Mouse (Mus musculus): ENCODE measurements around the gene Dtd1. TPM values are rescaled to one million over a fixed set of nuclear protein-coding genes. Genes with fewer than 3 reads are reported as not detected.
A peak's percentile ranks its signal among the peaks of the same experiment; 100 is the strongest.

Gene Dtd1
- polyA plus RNA-seq, 1 experiment from 2014 or later, result 33.3 TPM

DNA sequence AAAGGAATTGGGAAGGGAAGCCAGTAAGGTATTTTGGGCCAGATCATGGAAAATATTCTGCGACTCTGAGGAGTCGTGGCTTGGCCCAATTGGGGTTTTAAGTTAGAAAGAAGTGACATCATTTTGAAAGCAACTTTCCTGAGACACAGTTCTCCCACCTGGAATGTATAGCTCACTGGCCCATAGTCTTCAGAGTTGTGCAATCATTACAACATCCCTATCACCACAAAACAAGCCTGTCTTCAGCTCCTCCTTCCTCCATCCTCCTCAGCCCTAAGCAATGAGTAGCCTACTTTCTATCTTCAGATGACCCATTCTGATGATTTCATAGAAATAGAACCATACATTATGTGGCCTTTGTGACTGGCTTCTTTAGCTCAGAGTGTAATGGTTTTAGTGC is 130.1 kb downstream of the Dtd1 start:
- Histone ChIP-seq H3K27ac (replicated peaks; ENCODE audit: low read depth, low read length) (no peak overlapping the region), H3K4me2 (ENCODE audit: low read depth, low read length) (no peak overlapping the region), H3K4me1 (ENCODE audit: control insufficient read depth, insufficient read depth, low read length) (no peaks in the 10 kb centered on the region), H3K4me3 (ENCODE audit: low read depth, low read length) (no peak overlapping the region), H3K9me3 (ENCODE audit: control insufficient read depth, low read length) (no peaks in the 10 kb centered on the region), H3K9ac (ENCODE audit: low read depth, low read length) (no peak overlapping the region), H3K27me3 (replicated peaks; ENCODE audit: control insufficient read depth, insufficient read depth, low read length) (no peaks in the 10 kb centered on the region), H3K36me3 (ENCODE audit: control insufficient read depth, insufficient read depth, low read length) (no peaks in the 10 kb centered on the region)
- no peak for DNase-seq (ENCODE audit: low spot score)
- WGBS, result 89% methylated on average over 2 of the region's 2 CpGs
- no peak for ATAC-seq (ENCODE audit: low read depth)

DNA sequence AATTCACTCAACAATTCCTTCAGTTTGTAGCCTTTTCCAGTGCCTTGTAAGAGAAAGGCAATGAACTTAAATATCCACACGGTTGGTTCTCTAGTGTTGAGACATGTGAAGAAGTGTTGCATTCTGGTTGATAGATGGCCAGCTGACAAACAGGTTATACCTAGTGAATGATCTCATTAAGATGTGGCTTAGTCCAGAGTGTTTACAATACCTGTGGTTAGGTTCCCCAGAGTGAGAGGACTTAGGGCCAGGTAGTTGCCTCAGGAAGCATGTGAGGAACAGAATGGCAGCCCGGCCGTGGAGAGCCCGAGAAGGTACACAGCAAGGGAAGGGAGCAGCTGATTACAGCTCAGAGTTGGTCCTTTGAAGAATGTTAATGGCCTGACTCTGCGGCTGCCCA is 138.5 kb downstream of the Dtd1 start:
- ATAC-seq (ENCODE audit: low read depth) (no peak), DNase-seq (ENCODE audit: low spot score) (no peak)
- Histone ChIP-seq H3K4me2 (ENCODE audit: low read depth, low read length) (no peak overlapping the region), H3K9ac (ENCODE audit: low read depth, low read length) (no peak overlapping the region), H3K27me3 (replicated peaks; ENCODE audit: control insufficient read depth, insufficient read depth, low read length) (no peaks in the 10 kb centered on the region), H3K4me1 (ENCODE audit: control insufficient read depth, insufficient read depth, low read length) (peaks cover 34% of the 10 kb centered on the region), H3K4me3 (ENCODE audit: low read depth, low read length) (no peak overlapping the region), H3K9me3 (ENCODE audit: control insufficient read depth, low read length) (no peaks in the 10 kb centered on the region), H3K36me3 (ENCODE audit: control insufficient read depth, insufficient read depth, low read length) (no peaks in the 10 kb centered on the region), H3K27ac (replicated peaks; ENCODE audit: low read depth, low read length) (peak overlapping the region; percentile 28; the same call in 1 of the 2 replicates)
- WGBS, result 65% methylated on average over 5 of the region's 5 CpGs

GRCm38 (mm10) chr2:144738576-144738975 is 138.9 kb downstream of the Dtd1 start:
- H3K4me1 ChIP-seq (ENCODE audit: control insufficient read depth, insufficient read depth, low read length), result peaks cover 34% of the 10 kb centered on the region
- peak overlapping the region; percentile 28; the same call in 1 of the 2 replicates for H3K27ac ChIP-seq (replicated peaks; ENCODE audit: low read depth, low read length)
- no peaks in the 10 kb centered on the region for H3K27me3 ChIP-seq (replicated peaks; ENCODE audit: control insufficient read depth, insufficient read depth, low read length)
- no peak overlapping the region for H3K4me2 ChIP-seq (ENCODE audit: low read depth, low read length)
- no peaks in the 10 kb centered on the region for H3K9me3 ChIP-seq (ENCODE audit: control insufficient read depth, low read length)
- H3K9ac ChIP-seq (ENCODE audit: low read depth, low read length), result no peak overlapping the region
- ATAC-seq (ENCODE audit: low read depth) (no peak), DNase-seq (ENCODE audit: low spot score) (peak; percentile 30)
- no peaks in the 10 kb centered on the region for H3K36me3 ChIP-seq (ENCODE audit: control insufficient read depth, insufficient read depth, low read length)
- WGBS, result 55% methylated on average over 5 of the region's 5 CpGs
- no peak overlapping the region for H3K4me3 ChIP-seq (ENCODE audit: low read depth, low read length)

- DNase-seq (ENCODE audit: low spot score), result peak; percentile 55
- Histone ChIP-seq H3K4me2 (ENCODE audit: low read depth, low read length) (no peak overlapping the region), H3K9me3 (ENCODE audit: control insufficient read depth, low read length) (no peaks in the 10 kb centered on the region), H3K4me3 (ENCODE audit: low read depth, low read length) (no peak overlapping the region), H3K27me3 (replicated peaks; ENCODE audit: control insufficient read depth, insufficient read depth, low read length) (no peaks in the 10 kb centered on the region), H3K36me3 (ENCODE audit: control insufficient read depth, insufficient read depth, low read length) (no peaks in the 10 kb centered on the region), H3K4me1 (ENCODE audit: control insufficient read depth, insufficient read depth, low read length) (peaks cover 34% of the 10 kb centered on the region), H3K9ac (ENCODE audit: low read depth, low read length) (no peak overlapping the region), H3K27ac (replicated peaks; ENCODE audit: low read depth, low read length) (peak overlapping the region; percentile 6)
- WGBS, result 19% methylated on average over 6 of the region's 6 CpGs
- peak; percentile 47 for ATAC-seq (ENCODE audit: low read depth)
Observed at GRCm38 (mm10) chr2:144740577-144740997, 140.9 kb downstream of the Dtd1 start.

- H3K4me2 ChIP-seq (ENCODE audit: low read depth, low read length), result no peak overlapping the region
- ATAC-seq (ENCODE audit: low read depth) (no peak), DNase-seq (ENCODE audit: low spot score) (no peak)
- H3K27me3 ChIP-seq (replicated peaks; ENCODE audit: control insufficient read depth, insufficient read depth, low read length), result no peaks in the 10 kb centered on the region
- 77% methylated on average over 10 of the region's 10 CpGs for WGBS
- H3K4me1 ChIP-seq (ENCODE audit: control insufficient read depth, insufficient read depth, low read length), result peaks cover 33% of the 10 kb centered on the region
- no peak overlapping the region for H3K27ac ChIP-seq (replicated peaks; ENCODE audit: low read depth, low read length)
- H3K36me3 ChIP-seq (ENCODE audit: control insufficient read depth, insufficient read depth, low read length), result no peaks in the 10 kb centered on the region
- no peaks in the 10 kb centered on the region for H3K9me3 ChIP-seq (ENCODE audit: control insufficient read depth, low read length)
- no peak overlapping the region for H3K9ac ChIP-seq (ENCODE audit: low read depth, low read length)
- no peak overlapping the region for H3K4me3 ChIP-seq (ENCODE audit: low read depth, low read length)
Observed at GRCm38 (mm10) chr2:144741973-144742372, 142.3 kb downstream of the Dtd1 start.

- Histone ChIP-seq H3K4me3 (ENCODE audit: low read depth, low read length) (no peak overlapping the region), H3K36me3 (ENCODE audit: control insufficient read depth, insufficient read depth, low read length) (no peaks in the 10 kb centered on the region; the same call in 1 of the 2 replicates), H3K27ac (replicated peaks; ENCODE audit: low read depth, low read length) (no peak overlapping the region), H3K27me3 (replicated peaks; ENCODE audit: control insufficient read depth, insufficient read depth, low read length) (no peaks in the 10 kb centered on the region), H3K4me2 (ENCODE audit: low read depth, low read length) (no peak overlapping the region), H3K9ac (ENCODE audit: low read depth, low read length) (no peak overlapping the region), H3K4me1 (ENCODE audit: control insufficient read depth, insufficient read depth, low read length) (peaks cover 22% of the 10 kb centered on the region), H3K9me3 (ENCODE audit: control insufficient read depth, low read length) (no peaks in the 10 kb centered on the region)
- DNase-seq (ENCODE audit: low spot score) (no peak), ATAC-seq (ENCODE audit: low read depth) (no peak)
- WGBS, result 80% methylated on average over 5 of the region's 5 CpGs
Observed at GRCm38 (mm10) chr2:144743316-144743715, 143.6 kb downstream of the Dtd1 start.

- Histone ChIP-seq H3K4me2 (ENCODE audit: low read depth, low read length) (no peak overlapping the region), H3K9me3 (ENCODE audit: control insufficient read depth, low read length) (no peaks in the 10 kb centered on the region), H3K27ac (replicated peaks; ENCODE audit: low read depth, low read length) (no peak overlapping the region), H3K4me3 (ENCODE audit: low read depth, low read length) (no peak overlapping the region), H3K9ac (ENCODE audit: low read depth, low read length) (no peak overlapping the region), H3K27me3 (replicated peaks; ENCODE audit: control insufficient read depth, insufficient read depth, low read length) (no peaks in the 10 kb centered on the region), H3K4me1 (ENCODE audit: control insufficient read depth, insufficient read depth, low read length) (peaks cover 11% of the 10 kb centered on the region), H3K36me3 (ENCODE audit: control insufficient read depth, insufficient read depth, low read length) (no peaks in the 10 kb centered on the region; the same call in 1 of the 2 replicates)
- DNase-seq (ENCODE audit: low spot score) (no peak), ATAC-seq (ENCODE audit: low read depth) (no peak)
- WGBS, result 93% methylated on average over 2 of the region's 2 CpGs
Observed at GRCm38 (mm10) chr2:144745266-144745665, 145.6 kb downstream of the Dtd1 start.

DNA sequence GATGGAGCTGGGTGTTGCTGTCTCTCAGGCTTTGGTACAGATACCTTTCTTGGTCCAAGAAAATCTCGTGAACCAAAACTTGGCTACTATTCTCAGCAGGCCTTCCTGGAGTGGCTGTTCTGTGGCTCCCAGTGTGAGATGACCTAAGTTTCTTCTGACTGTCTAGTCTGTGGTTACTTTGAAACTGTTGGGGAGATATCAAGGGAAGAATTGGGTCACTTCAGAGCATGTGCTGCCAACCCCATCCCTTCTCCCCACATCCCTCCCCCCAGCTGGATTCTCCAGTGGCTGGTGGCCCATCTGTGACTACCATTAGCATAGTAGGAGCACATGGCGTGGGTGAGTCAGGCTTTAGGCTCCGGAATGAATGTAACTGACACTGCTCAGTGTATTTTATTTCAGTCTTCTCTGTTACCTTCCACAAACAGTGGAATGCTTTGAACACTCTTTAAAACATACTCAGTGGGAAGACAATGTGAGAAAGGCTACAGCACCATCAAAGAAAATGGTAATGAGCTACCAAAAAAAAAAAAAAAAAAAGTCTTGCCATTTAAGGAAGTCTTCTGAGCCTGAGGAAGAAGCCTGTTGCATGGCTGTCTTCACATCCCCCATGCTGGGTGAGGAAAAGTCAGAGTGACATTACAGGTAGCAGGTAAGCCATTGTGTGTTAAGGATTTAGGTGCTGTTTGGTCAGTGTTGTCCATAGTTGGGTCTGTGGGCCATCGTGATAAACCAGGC is 146.5 kb downstream of the Dtd1 start:
- Histone ChIP-seq H3K27ac (replicated peaks; ENCODE audit: low read depth, low read length) (no peak overlapping the region), H3K9me3 (ENCODE audit: control insufficient read depth, low read length) (no peaks in the 10 kb centered on the region), H3K36me3 (ENCODE audit: control insufficient read depth, insufficient read depth, low read length) (no peaks in the 10 kb centered on the region; the same call in 1 of the 2 replicates), H3K27me3 (replicated peaks; ENCODE audit: control insufficient read depth, insufficient read depth, low read length) (no peaks in the 10 kb centered on the region), H3K4me2 (ENCODE audit: low read depth, low read length) (no peak overlapping the region), H3K4me1 (ENCODE audit: control insufficient read depth, insufficient read depth, low read length) (peaks cover 2% of the 10 kb centered on the region), H3K4me3 (ENCODE audit: low read depth, low read length) (no peak overlapping the region), H3K9ac (ENCODE audit: low read depth, low read length) (no peak overlapping the region)
- DNase-seq (ENCODE audit: low spot score) (no peak), ATAC-seq (ENCODE audit: low read depth) (no peak)
- 63% methylated on average over 4 of the region's 4 CpGs for whole genome bisulfite sequencing

- DNase-seq (ENCODE audit: low spot score) (no peak), ATAC-seq (ENCODE audit: low read depth) (no peak)
- 77% methylated on average over 6 of the region's 6 CpGs for WGBS
- Histone ChIP-seq H3K9ac (ENCODE audit: low read depth, low read length) (no peak overlapping the region), H3K4me3 (ENCODE audit: low read depth, low read length) (no peak overlapping the region), H3K36me3 (ENCODE audit: control insufficient read depth, insufficient read depth, low read length) (no peaks in the 10 kb centered on the region), H3K4me1 (ENCODE audit: control insufficient read depth, insufficient read depth, low read length) (no peaks in the 10 kb centered on the region; the same call in 1 of the 2 replicates), H3K4me2 (ENCODE audit: low read depth, low read length) (no peak overlapping the region), H3K27me3 (replicated peaks; ENCODE audit: control insufficient read depth, insufficient read depth, low read length) (no peaks in the 10 kb centered on the region), H3K27ac (replicated peaks; ENCODE audit: low read depth, low read length) (no peak overlapping the region), H3K9me3 (ENCODE audit: control insufficient read depth, low read length) (no peaks in the 10 kb centered on the region)
Observed at GRCm38 (mm10) chr2:144753604-144754003, 153.9 kb downstream of the Dtd1 start.
